Mouse (Mus musculus) neutrophil, adult 5-6 weeks (primary cell): ENCODE measurements at regions not wholly inside any gene's neighbourhood (a gene's known extent, or its start where the extent isn't known, plus 50 kb on each side); places are given as distances from the start of the nearest gene placed in this dataset.

Source experiments
- ATAC-seq: fragments of 151-379, 151-347 bp; 2 replicates; pipeline ENCODE4 v1.8.0; 2017; ENCODE audit warnings: mild to moderate bottlenecking, moderate TSS enrichment; ENCODE audit not compliant: insufficient number of reproducible peaks, poor library complexity, low FRiP score, severe bottlenecking; ENCODE audit errors: extremely low read depth

- no peak for ATAC-seq
Observed at GRCm38 (mm10) chr8:10794367-10795189, 213.7 kb downstream of the Irs2 start.

GRCm38 (mm10) chr8:10793670-10794366, 214.4 kb downstream of the Irs2 start:
- no peak for ATAC-seq

- ATAC-seq: no peak
Observed at GRCm38 (mm10) chr8:10788496-10789200, 219.6 kb downstream of the Irs2 start.

GRCm38 (mm10) chr8:10785801-10786200, 222.5 kb downstream of the Irs2 start:
- ATAC-seq: no peak

GRCm38 (mm10) chr8:10785311-10785710, 222.9 kb downstream of the Irs2 start:
- ATAC-seq: no peak

GRCm38 (mm10) chr8:10784481-10784880, 223.8 kb downstream of the Irs2 start:
- ATAC-seq: no peak

- no peak for ATAC-seq
Observed at GRCm38 (mm10) chr8:10781860-10782259, 226.4 kb downstream of the Irs2 start.

- no peak for ATAC-seq
Observed at GRCm38 (mm10) chr8:10779636-10780035, 228.6 kb downstream of the Irs2 start.

GRCm38 (mm10) chr8:10775202-10776010, 232.9 kb downstream of the Irs2 start:
- no peak for ATAC-seq

GRCm38 (mm10) chr8:10774778-10775177, 233.5 kb downstream of the Irs2 start:
- no peak for ATAC-seq

- no peak for ATAC-seq
Observed at GRCm38 (mm10) chr8:10768181-10768580, 240.1 kb downstream of the Irs2 start.

GRCm38 (mm10) chr8:10763907-10764306, 244.4 kb downstream of the Irs2 start:
- no peak for ATAC-seq

GRCm38 (mm10) chr8:10761694-10762305, 246.5 kb downstream of the Irs2 start:
- no peak for ATAC-seq

GRCm38 (mm10) chr8:10760851-10761693, 247.2 kb downstream of the Irs2 start:
- no peak for ATAC-seq

GRCm38 (mm10) chr8:10760231-10760630, 248.0 kb downstream of the Irs2 start:
- no peak for ATAC-seq

- no peak for ATAC-seq
Observed at GRCm38 (mm10) chr8:10758151-10758550, 250.1 kb downstream of the Irs2 start.

GRCm38 (mm10) chr8:10754986-10755308, 253.3 kb downstream of the Irs2 start:
- no peak for ATAC-seq
